Mouse (Mus musculus) retina, embryonic 14.5 days (tissue): ENCODE results near the gene Cplx1.
"Not testable (repeated sequence)": the region's sequence is repeated elsewhere in the genome, so short reads cannot be mapped to it uniquely, and the experiment has no call there.

ENCODE experiments used
- DNase-seq: peaks from one replicate; pipeline ENCODE4 v3.0.0-alpha.2; 2015; ENCODE audit warnings: low spot score

Cplx1 gene

GRCm38 (mm10) chr5:108516655-108517054, 33.2 kb downstream of the Cplx1 start:
- no peak for DNase-seq

DNA sequence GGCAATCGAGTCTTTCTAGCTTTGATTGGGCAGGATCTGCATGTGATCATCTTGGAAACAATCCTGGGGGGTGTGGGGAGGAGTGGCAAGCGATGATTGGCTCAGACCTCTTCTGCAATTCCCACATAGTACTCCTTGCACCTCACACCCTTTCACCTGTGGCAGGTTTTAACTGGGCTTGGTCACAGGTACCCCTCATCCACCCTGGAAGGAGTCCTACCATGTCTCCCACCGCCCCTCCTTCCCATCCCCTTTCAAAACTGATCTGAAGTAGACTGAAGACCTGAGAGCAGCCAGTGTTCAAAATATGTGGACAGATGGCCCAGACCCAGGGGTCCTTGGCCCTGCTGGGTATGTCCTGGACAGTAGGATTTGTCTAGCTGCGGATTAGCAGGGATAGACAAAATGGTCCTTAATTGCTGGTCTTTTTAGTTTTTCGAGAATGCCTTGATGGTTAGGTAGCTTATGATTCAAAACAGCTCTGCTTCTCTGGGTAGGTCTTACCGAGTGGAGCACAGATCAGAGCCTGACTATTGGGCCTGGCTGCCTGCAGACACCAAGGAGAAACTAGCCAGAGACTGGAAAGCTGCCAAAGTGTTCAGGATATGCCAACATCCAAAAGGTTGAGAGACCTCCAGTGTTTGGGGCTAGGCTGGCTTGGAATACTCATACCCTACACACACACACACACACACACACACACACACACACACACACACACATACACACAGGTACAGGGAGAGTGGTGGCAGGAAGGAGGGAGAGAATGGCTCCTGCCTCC, 34.1 kb downstream of the Cplx1 start:
- peak; percentile 17 for DNase-seq

DNA sequence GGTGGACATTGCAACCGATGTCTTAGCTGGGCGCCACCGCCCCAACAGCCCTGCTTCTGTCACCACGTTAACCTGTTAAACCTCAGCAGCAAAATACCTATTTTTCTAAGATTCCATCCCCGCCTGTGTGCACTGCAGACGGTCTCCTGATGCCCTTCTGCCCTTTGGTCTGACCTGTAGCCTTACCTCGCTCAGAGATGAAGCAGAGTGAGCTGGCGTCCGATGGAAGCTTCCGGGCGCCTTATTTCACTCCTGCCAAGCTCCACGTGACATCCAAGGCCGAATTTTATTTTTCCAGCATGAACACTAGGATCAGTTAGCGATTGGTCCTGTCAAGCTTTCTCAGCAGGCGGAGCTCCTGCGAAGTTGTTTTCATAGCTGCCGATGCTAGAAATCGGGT, 47.5 kb downstream of the Cplx1 start:
- no peak for DNase-seq

DNA sequence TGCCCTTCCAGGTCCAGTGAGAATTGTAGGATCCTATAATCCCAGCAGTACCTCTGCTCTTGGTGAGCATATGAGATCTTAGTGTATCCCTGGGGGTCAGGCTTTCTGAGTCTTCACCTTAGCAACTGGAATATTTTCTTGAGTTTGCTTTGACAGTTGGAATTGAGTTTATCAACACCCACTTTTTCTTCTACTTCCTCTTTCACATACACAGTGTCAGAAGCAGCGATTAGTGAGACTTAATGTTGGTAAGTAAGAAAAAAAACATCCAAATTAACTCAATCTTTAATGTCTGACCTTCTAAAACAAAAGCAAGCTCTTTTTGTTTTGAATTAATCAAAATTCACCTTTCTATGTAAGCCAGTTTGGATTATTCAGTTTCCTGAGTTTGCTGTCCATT, 48.3 kb downstream of the Cplx1 start:
- DNase-seq, result no peak

DNA sequence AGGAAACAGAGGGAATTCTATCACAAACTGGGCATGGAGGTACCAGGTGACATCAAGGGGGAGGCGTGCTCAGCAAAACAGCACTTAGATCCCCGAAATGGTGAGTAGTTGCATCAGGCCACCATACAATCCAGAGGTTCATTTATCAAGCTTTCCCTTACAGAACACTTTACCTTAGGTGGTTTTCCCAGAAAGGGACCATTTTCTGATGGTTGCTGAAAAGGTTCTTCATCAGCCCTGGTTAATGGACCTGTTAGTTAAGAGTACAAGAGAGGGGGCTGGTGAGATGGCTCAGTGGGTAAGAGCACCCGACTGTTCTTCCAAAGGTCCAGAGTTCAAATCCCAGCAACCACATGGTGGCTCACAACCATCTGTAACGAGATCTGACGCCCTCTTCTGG, 63.7 kb downstream of the Cplx1 start:
- DNase-seq, result not testable (repeated sequence)

DNA sequence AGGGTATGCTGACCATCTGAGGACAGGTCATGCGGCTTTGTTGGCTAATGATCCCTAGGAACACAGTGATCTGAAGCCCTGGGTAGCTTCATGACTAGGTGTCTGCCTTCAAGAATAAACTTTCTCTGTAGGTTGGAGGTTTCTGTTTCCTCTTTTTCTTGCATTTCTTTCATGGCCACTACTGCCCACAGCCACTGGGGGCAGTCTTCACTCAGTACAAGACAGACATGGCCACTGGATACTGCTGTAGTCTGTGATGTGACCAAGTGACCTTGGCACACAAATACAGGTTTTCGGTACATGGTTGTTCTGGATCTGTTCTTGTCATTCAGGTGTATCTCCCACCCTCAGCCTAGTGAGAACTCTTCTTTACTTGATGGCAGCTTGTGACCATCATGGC, 64.6 kb downstream of the Cplx1 start:
- DNase-seq, result peak; percentile 60

DNA sequence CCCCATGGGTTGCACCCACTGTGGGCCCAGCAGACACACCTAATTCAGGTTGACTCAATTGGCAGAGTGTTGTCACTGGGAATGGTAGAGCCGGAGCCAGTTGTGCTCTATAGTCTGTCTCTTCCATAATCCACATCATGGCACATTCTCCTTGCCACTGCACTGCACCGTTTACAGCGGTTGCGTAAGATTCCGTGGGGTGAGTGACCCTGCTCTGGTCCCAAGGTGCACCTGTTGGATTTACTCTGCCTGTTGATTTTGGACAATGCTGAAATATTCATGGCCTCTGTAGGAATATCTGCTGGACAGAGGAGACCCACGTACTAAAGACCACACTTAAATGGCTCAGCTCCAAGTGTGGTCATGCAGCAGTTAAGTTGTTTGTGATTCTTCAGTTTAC, 66.8 kb downstream of the Cplx1 start:
- DNase-seq, result no peak

DNA sequence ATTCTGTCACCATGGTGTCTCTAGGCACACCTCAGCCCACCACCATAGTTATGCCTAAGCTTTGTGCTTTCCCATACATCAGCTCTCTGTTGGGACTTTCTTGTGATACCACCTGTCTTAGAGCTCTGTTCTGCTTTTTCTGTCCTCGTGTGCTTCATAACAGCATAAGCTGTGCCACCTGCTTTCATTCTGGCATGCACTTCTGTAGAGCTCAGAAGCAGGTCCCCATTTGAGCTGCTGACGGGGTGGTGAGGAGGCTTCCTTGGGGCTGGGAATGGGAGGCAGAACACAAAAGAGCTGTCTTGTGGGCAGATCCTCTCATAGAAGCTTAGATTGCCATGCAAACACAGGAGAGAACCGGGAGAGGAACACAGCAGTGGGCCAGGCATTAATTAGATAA, 73.8 kb downstream of the Cplx1 start:
- no peak for DNase-seq

DNA sequence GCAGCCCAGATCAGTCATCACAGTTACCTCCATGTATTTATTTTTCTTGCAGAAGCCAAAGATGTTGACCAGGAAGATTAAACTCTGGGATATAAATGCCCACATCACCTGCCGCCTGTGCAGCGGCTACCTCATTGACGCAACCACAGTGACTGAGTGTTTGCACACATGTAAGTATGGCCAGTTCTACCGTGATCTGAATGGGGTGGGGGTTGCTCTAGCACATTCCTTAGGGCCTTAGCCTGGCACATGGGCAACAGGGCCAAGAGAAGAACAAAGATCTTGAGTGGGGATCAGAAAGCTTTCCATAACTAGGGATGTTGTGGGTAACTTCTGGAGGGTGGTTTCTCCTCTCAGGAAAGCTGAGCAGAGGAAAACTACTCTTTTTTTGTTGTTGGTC, 76.1 kb downstream of the Cplx1 start:
- no peak for DNase-seq

GRCm38 (mm10) chr5:108469617-108470016, 80.2 kb downstream of the Cplx1 start:
- DNase-seq, result no peak
